Comparison of ENCODE assay signal across 8 mouse cellular contexts in genomic region chr6:48048426-48049272, GRCm38 (mm10). TPM values are rescaled to one million over a fixed set of nuclear protein-coding genes. Genes with fewer than 3 reads are reported as not detected.
DNase-seq lines count a peak whose midpoint lies in the region; ATAC-seq and TF ChIP-seq lines count a peak whose summit lies in the region.

Gene Zfp777 (minus strand): TSS chr6:48048911.

- peak; percentile 52 for TF ChIP-seq CTCF in kidney, postnatal 0 days (IDR thresholded peaks at IDR 0.05; ENCODE audit: low read depth)

- H3K9ac ChIP-seq in heart, embryonic 12.5 days, result peak within 1 kb of the TSS; percentile 81
- H3K9ac ChIP-seq in kidney, postnatal 0 days (ENCODE audit: low read depth, low read length), result peak within 1 kb of the TSS; percentile 93
- peak within 1 kb of the TSS; percentile 84 for H3K9ac ChIP-seq in liver, embryonic 13.5 days
- H3K9ac ChIP-seq in stomach, embryonic 16.5 days (ENCODE audit: low read length), result peak within 1 kb of the TSS; percentile 85

- H3K4me2 ChIP-seq in heart, embryonic 12.5 days, result peak within 1 kb of the TSS; percentile 88
- H3K4me2 ChIP-seq in kidney, postnatal 0 days (ENCODE audit: low read length), result peak within 1 kb of the TSS; percentile 80
- H3K4me2 ChIP-seq in liver, embryonic 13.5 days, result peak within 1 kb of the TSS; percentile 85
- peak within 1 kb of the TSS; percentile 90 for H3K4me2 ChIP-seq in stomach, embryonic 16.5 days (ENCODE audit: low read depth, low read length)

- peak within 1 kb of the TSS; percentile 85 for H3K4me3 ChIP-seq in heart, embryonic 12.5 days
- peak within 1 kb of the TSS; percentile 80 for H3K4me3 ChIP-seq in kidney, postnatal 0 days (replicated peaks; ENCODE audit: low read depth, low read length)
- H3K4me3 ChIP-seq in liver, embryonic 13.5 days (replicated peaks), result peak within 1 kb of the TSS; percentile 80
- peak within 1 kb of the TSS; percentile 84 for H3K4me3 ChIP-seq in stomach, embryonic 16.5 days (replicated peaks; ENCODE audit: low read length)

- H3K9me3 ChIP-seq in heart, embryonic 12.5 days (replicated peaks), result no peaks in the 10 kb centered on the region
- H3K9me3 ChIP-seq in kidney, postnatal 0 days (replicated peaks; ENCODE audit: low read length), result no peaks in the 10 kb centered on the region
- no peaks in the 10 kb centered on the region for H3K9me3 ChIP-seq in liver, embryonic 13.5 days (replicated peaks)
- H3K9me3 ChIP-seq in stomach, embryonic 16.5 days (replicated peaks; ENCODE audit: control insufficient read depth, low read length), result no peaks in the 10 kb centered on the region

- H3K27ac ChIP-seq in heart, embryonic 12.5 days (ENCODE audit: poor library complexity, severe bottlenecking), result peak within 1 kb of the TSS; percentile 49
- peak within 1 kb of the TSS; percentile 94 for H3K27ac ChIP-seq in kidney, postnatal 0 days
- peak within 1 kb of the TSS; percentile 70 for H3K27ac ChIP-seq in liver, embryonic 13.5 days
- H3K27ac ChIP-seq in stomach, embryonic 16.5 days (ENCODE audit: low read length), result peak within 1 kb of the TSS; percentile 86

- 1% methylated on average over 78 of the region's 82 CpGs for WGBS in heart, embryonic 12.5 days
- WGBS in kidney, postnatal 0 days, result under 1% methylated on average over 76 of the region's 82 CpGs
- 1% methylated on average over 75 of the region's 82 CpGs for WGBS in liver, embryonic 13.5 days (ENCODE audit: insufficient replicate concordance)
- WGBS in stomach, embryonic 16.5 days, result under 1% methylated on average over 82 of the region's 82 CpGs

- peak; percentile 89 for ATAC-seq in erythroid progenitor cell, adult 5-6 weeks (replicated peaks; ENCODE audit: low FRiP score, poor library complexity, severe bottlenecking)
- ATAC-seq in heart, embryonic 12.5 days (ENCODE audit: insufficient number of reproducible peaks, low FRiP score), result peak; percentile 86
- peak; percentile 90 for ATAC-seq in kidney, postnatal 0 days (replicated peaks; ENCODE audit: low FRiP score, low read depth)
- ATAC-seq in liver, embryonic 13.5 days (ENCODE audit: low read depth), result peak; percentile 80
- ATAC-seq in stomach, embryonic 16.5 days (ENCODE audit: insufficient read depth, low FRiP score), result peak; percentile 90

- H3K4me1 ChIP-seq in heart, embryonic 12.5 days (replicated peaks), result peaks cover 6% of the 10 kb centered on the region
- H3K4me1 ChIP-seq in kidney, postnatal 0 days (replicated peaks; ENCODE audit: insufficient read depth, low read length), result no peaks in the 10 kb centered on the region
- peaks cover 34% of the 10 kb centered on the region for H3K4me1 ChIP-seq in liver, embryonic 13.5 days (replicated peaks)
- H3K4me1 ChIP-seq in stomach, embryonic 16.5 days (ENCODE audit: control insufficient read depth, insufficient read depth, low read length), result peaks cover 5% of the 10 kb centered on the region; the same call in 1 of the 2 replicates

- H3K36me3 ChIP-seq in heart, embryonic 12.5 days, result peaks cover 17% of the 10 kb centered on the region
- peaks cover 8% of the 10 kb centered on the region for H3K36me3 ChIP-seq in kidney, postnatal 0 days (ENCODE audit: insufficient read depth, low read length)
- H3K36me3 ChIP-seq in liver, embryonic 13.5 days, result peaks cover 13% of the 10 kb centered on the region
- 0 out of 2 replicates have a peak, but pooled peaks cover 2% of the 10 kb centered on the region for H3K36me3 ChIP-seq in stomach, embryonic 16.5 days (ENCODE audit: control insufficient read depth, insufficient read depth, low read length)

- peak; percentile 91 for DNase-seq in CD4-positive helper T cell, adult 2 months (ENCODE audit: low read depth, low spot score)
- peak; percentile 69 for DNase-seq in brain, embryonic 18.5 days (ENCODE audit: low read depth, low spot score)
- DNase-seq in kidney, postnatal 0 days (ENCODE audit: low spot score), result peak; percentile 93
- DNase-seq in liver, embryonic 13.5 days, result peak; percentile 66
- peak; percentile 86 for DNase-seq in neural tube, embryonic 10.5 days (ENCODE audit: extremely low spot score, low spot score)

- H3K27me3 ChIP-seq in heart, embryonic 12.5 days (replicated peaks), result peaks cover 13% of the 10 kb centered on the region
- H3K27me3 ChIP-seq in kidney, postnatal 0 days (ENCODE audit: insufficient read depth, low read length), result no peaks in the 10 kb centered on the region
- peaks cover 19% of the 10 kb centered on the region for H3K27me3 ChIP-seq in liver, embryonic 13.5 days
- H3K27me3 ChIP-seq in stomach, embryonic 16.5 days (ENCODE audit: control insufficient read depth, insufficient read depth, low read length), result no peaks in the 10 kb centered on the region

RNA-seq across cellular contexts. Expression of gene Zfp777, which starts in this region (rescaled TPM):
- 0.42 and 2.2 TPM in 2 replicates for total RNA-seq in erythroid progenitor cell, adult 5-6 weeks (2015; ENCODE audit: low replicate concordance)
- 2.3 and 4.9 TPM in 2 replicates for total RNA-seq in erythroid progenitor cell, adult 5-6 weeks (2017; ENCODE audit: low replicate concordance)
- polyA plus RNA-seq in heart, embryonic 12.5 days (2016; fragmentation: Nextera tagmentation; extraction: Ambion mirVana), result 3.9 and 4.9 TPM in 2 replicates
- 7.0 and 7.6 TPM in 2 replicates for polyA plus RNA-seq in kidney, postnatal 0 days (2015; fragmentation: Nextera tagmentation; extraction: Ambion mirVana)
- 2.8 and 3.1 TPM in 2 replicates for polyA plus RNA-seq in liver, embryonic 13.5 days (2015; fragmentation: Nextera tagmentation; extraction: Ambion mirVana)
- polyA plus RNA-seq in stomach, embryonic 16.5 days (2015; fragmentation: Nextera tagmentation; extraction: Ambion mirVana), result 4.4 and 4.5 TPM in 2 replicates

Comparison
In these comparisons a context has a peak if more than half of its experiments do, and no peak if none do; other contexts are left out.
1. Peak in every context shown above with its lines: DNase-seq, ATAC-seq, H3K4me3 ChIP-seq and H3K27ac ChIP-seq.